ENCODE assay signal across 31 mouse cellular contexts in genomic region chr8:93655752-93656151, GRCm38 (mm10).
"Had no signal": no experiment of that assay in that cellular context is flagged by ENCODE, and none has a peak within 500 bp of the region (broad histone marks: within the 10 kb centered on the region; RNA-seq: fewer than 3 reads in every experiment).

No protein-coding gene starts in this region.

- H3K36me3 ChIP-seq: limb, embryonic 10.5 days; limb, embryonic 12.5 days; limb, embryonic 13.5 days; limb, embryonic 15.5 days; liver, embryonic 12.5 days; liver, embryonic 13.5 days; liver, embryonic 15.5 days; lung, embryonic 15.5 days; midbrain, embryonic 10.5 days; midbrain, embryonic 12.5 days; midbrain, embryonic 13.5 days; midbrain, embryonic 15.5 days had no signal

- ATAC-seq: liver, embryonic 12.5 days; liver, postnatal 0 days; lung, postnatal 0 days; midbrain, embryonic 13.5 days; midbrain, embryonic 15.5 days; midbrain, embryonic 16.5 days had no signal

- H3K4me1 ChIP-seq: limb, embryonic 10.5 days; limb, embryonic 12.5 days; limb, embryonic 13.5 days; limb, embryonic 15.5 days; liver, embryonic 12.5 days; liver, embryonic 13.5 days; liver, embryonic 15.5 days; lung, embryonic 15.5 days; megakaryocyte, embryonic 14.5 days; midbrain, embryonic 10.5 days; midbrain, embryonic 13.5 days; midbrain, embryonic 15.5 days had no signal

- H3K9me3 ChIP-seq: limb, embryonic 10.5 days; limb, embryonic 12.5 days; limb, embryonic 13.5 days; limb, embryonic 15.5 days; liver, embryonic 12.5 days; liver, embryonic 13.5 days; liver, embryonic 15.5 days; lung, embryonic 15.5 days; megakaryocyte, embryonic 14.5 days; midbrain, embryonic 10.5 days; midbrain, embryonic 12.5 days; midbrain, embryonic 13.5 days; midbrain, embryonic 15.5 days had no signal

- H3K9ac ChIP-seq: limb, embryonic 12.5 days; limb, embryonic 13.5 days; limb, embryonic 15.5 days; liver, embryonic 12.5 days; liver, embryonic 13.5 days; liver, embryonic 14.5 days; liver, embryonic 15.5 days; liver, postnatal 0 days; lung, embryonic 14.5 days; lung, embryonic 15.5 days; midbrain, embryonic 12.5 days; midbrain, embryonic 13.5 days; midbrain, embryonic 15.5 days had no signal

- H3K4me3 ChIP-seq: limb, embryonic 10.5 days; limb, embryonic 12.5 days; limb, embryonic 13.5 days; limb, embryonic 15.5 days; liver, embryonic 12.5 days; liver, embryonic 13.5 days; liver, embryonic 15.5 days; lung, embryonic 15.5 days; megakaryocyte, embryonic 14.5 days; midbrain, embryonic 10.5 days; midbrain, embryonic 12.5 days; midbrain, embryonic 13.5 days; midbrain, embryonic 15.5 days; myocyte had no signal

- H3K27me3 ChIP-seq: limb, embryonic 12.5 days; limb, embryonic 13.5 days; limb, embryonic 15.5 days; liver, embryonic 12.5 days; liver, embryonic 13.5 days; liver, embryonic 15.5 days; lung, embryonic 15.5 days; megakaryocyte, embryonic 14.5 days; midbrain, embryonic 12.5 days; midbrain, embryonic 13.5 days; midbrain, embryonic 15.5 days had no signal

- H3K27ac ChIP-seq: limb, embryonic 10.5 days; limb, embryonic 12.5 days; limb, embryonic 13.5 days; limb, embryonic 15.5 days; liver, embryonic 12.5 days; liver, embryonic 13.5 days; liver, embryonic 14.5 days; liver, embryonic 15.5 days; lung, embryonic 15.5 days; macrophage; midbrain, embryonic 10.5 days; midbrain, embryonic 12.5 days; midbrain, embryonic 13.5 days; midbrain, embryonic 15.5 days had no signal

- DNase-seq: left cerebral cortex, postnatal 4 days; liver; liver, embryonic 13.5 days; liver, postnatal 0 days; lung, adult 18-20 months; lung, adult 2 months; lung, embryonic 14.5 days; lung, postnatal 10 days; lung, postnatal 14 days; lung, postnatal 36 days; lung, postnatal 4 days; midbrain, embryonic 14.5 days had no signal

- H3K4me2 ChIP-seq: limb, embryonic 12.5 days; limb, embryonic 13.5 days; limb, embryonic 15.5 days; liver, embryonic 11.5 days; liver, embryonic 12.5 days; liver, embryonic 13.5 days; liver, embryonic 15.5 days; lung, embryonic 14.5 days; lung, embryonic 15.5 days; midbrain, embryonic 11.5 days; midbrain, embryonic 12.5 days; midbrain, embryonic 13.5 days; midbrain, embryonic 15.5 days had no signal
